In genomic region chr3:123080017-123080725, GRCm38 (mm10) we compare ENCODE assay signal across 25 mouse cellular contexts. TPM values are rescaled to one million over a fixed set of nuclear protein-coding genes. Genes with fewer than 3 reads are reported as not detected.
DNase-seq lines count a peak whose midpoint lies in the region; ATAC-seq and TF ChIP-seq lines count a peak whose summit lies in the region.
"Had no signal": no experiment of that assay in that cellular context is flagged by ENCODE, and none has a peak within 500 bp of the region (broad histone marks: within the 10 kb centered on the region; RNA-seq: fewer than 3 reads in every experiment).

No protein-coding gene starts in this region.

- TF ChIP-seq CTCF in intestine, postnatal 0 days (IDR thresholded peaks at IDR 0.05; ENCODE audit: low read depth) = no peak
- TF ChIP-seq CTCF in stomach, postnatal 0 days (IDR thresholded peaks at IDR 0.05; ENCODE audit: low read depth) = no peak

- H3K27me3 ChIP-seq in intestine, embryonic 15.5 days (replicated peaks) = no peaks in the 10 kb centered on the region
- H3K27me3 ChIP-seq in intestine, postnatal 0 days (replicated peaks; ENCODE audit: control insufficient read depth, insufficient read depth, low read length) = no peaks in the 10 kb centered on the region
- no peaks in the 10 kb centered on the region for H3K27me3 ChIP-seq in stomach, embryonic 14.5 days (ENCODE audit: control insufficient read depth, insufficient read depth, low read length)
- no peaks in the 10 kb centered on the region for H3K27me3 ChIP-seq in stomach, postnatal 0 days (ENCODE audit: control insufficient read depth, insufficient read depth, low read length)
- H3K27me3 ChIP-seq: CH12.LX; forebrain, embryonic 13.5 days; Patski had no signal

- WGBS in intestine, embryonic 15.5 days = 59% methylated on average over 19 of the region's 19 CpGs
- 54% methylated on average over 19 of the region's 19 CpGs for WGBS in intestine, postnatal 0 days
- WGBS in stomach, embryonic 14.5 days = 62% methylated on average over 19 of the region's 19 CpGs
- 53% methylated on average over 19 of the region's 19 CpGs for WGBS in stomach, postnatal 0 days

- 0 out of 2 replicates have a peak, but pooled peaks have one; percentile 26 for ATAC-seq in intestine, embryonic 15.5 days
- ATAC-seq in intestine, postnatal 0 days = no peak
- ATAC-seq in stomach, embryonic 14.5 days (ENCODE audit: insufficient number of reproducible peaks, insufficient read depth, low FRiP score, low read depth) = no peak
- ATAC-seq in stomach, postnatal 0 days (ENCODE audit: low FRiP score, low TSS enrichment) = peak; percentile 57; the same call in 1 of the 2 replicates
- ATAC-seq: forebrain, embryonic 13.5 days; hindbrain, postnatal 0 days had no signal

- no peak overlapping the region for H3K9ac ChIP-seq in intestine, embryonic 15.5 days
- H3K9ac ChIP-seq in intestine, postnatal 0 days (ENCODE audit: low read depth, low read length) = no peak overlapping the region
- H3K9ac ChIP-seq in stomach, embryonic 14.5 days (replicated peaks; ENCODE audit: low read depth, low read length) = no peak overlapping the region
- no peak overlapping the region for H3K9ac ChIP-seq in stomach, postnatal 0 days (ENCODE audit: low read length)
- H3K9ac ChIP-seq: forebrain, embryonic 13.5 days; hindbrain, embryonic 14.5 days had no signal

- H3K36me3 ChIP-seq in intestine, embryonic 15.5 days = no peaks in the 10 kb centered on the region
- no peaks in the 10 kb centered on the region; the same call in 1 of the 2 replicates for H3K36me3 ChIP-seq in intestine, postnatal 0 days (ENCODE audit: control insufficient read depth, insufficient read depth)
- no peaks in the 10 kb centered on the region for H3K36me3 ChIP-seq in stomach, embryonic 14.5 days (ENCODE audit: control insufficient read depth, insufficient read depth, low read length)
- no peaks in the 10 kb centered on the region for H3K36me3 ChIP-seq in stomach, postnatal 0 days (ENCODE audit: control insufficient read depth, insufficient read depth, low read length)
- H3K36me3 ChIP-seq: forebrain, embryonic 10.5 days; G1E had no signal

- H3K4me3 ChIP-seq in intestine, embryonic 15.5 days (replicated peaks) = no peak overlapping the region
- no peak overlapping the region for H3K4me3 ChIP-seq in intestine, postnatal 0 days (ENCODE audit: low read depth, low read length)
- H3K4me3 ChIP-seq in stomach, embryonic 14.5 days (ENCODE audit: low read depth, low read length) = no peak overlapping the region
- no peak overlapping the region for H3K4me3 ChIP-seq in stomach, postnatal 0 days (ENCODE audit: low read depth, low read length)
- H3K4me3 ChIP-seq: forebrain, embryonic 10.5 days; forebrain, embryonic 13.5 days; heart, adult 2 months had no signal

- TF ChIP-seq EP300 in stomach, postnatal 0 days (optimal IDR thresholded peaks at IDR 0.05) = no peak

- H3K9me3 ChIP-seq in intestine, embryonic 15.5 days = no peaks in the 10 kb centered on the region
- no peaks in the 10 kb centered on the region for H3K9me3 ChIP-seq in intestine, postnatal 0 days (ENCODE audit: control insufficient read depth)
- no peaks in the 10 kb centered on the region for H3K9me3 ChIP-seq in stomach, embryonic 14.5 days (ENCODE audit: control insufficient read depth, low read depth, low read length)
- H3K9me3 ChIP-seq in stomach, postnatal 0 days (ENCODE audit: control insufficient read depth, low read length) = no peaks in the 10 kb centered on the region
- H3K9me3 ChIP-seq: forebrain, embryonic 10.5 days; forebrain, embryonic 13.5 days; G1E had no signal

- intact Hi-C loops in heart, postnatal 10 days (cut with DNase I) = no loop called here

- H3K4me2 ChIP-seq in intestine, embryonic 15.5 days (replicated peaks) = no peak overlapping the region
- no peak overlapping the region for H3K4me2 ChIP-seq in intestine, postnatal 0 days (replicated peaks; ENCODE audit: low read depth)
- H3K4me2 ChIP-seq in stomach, embryonic 14.5 days (replicated peaks; ENCODE audit: low read depth, low read length) = no peak overlapping the region
- H3K4me2 ChIP-seq in stomach, postnatal 0 days (replicated peaks; ENCODE audit: low read depth) = peak overlapping the region; percentile 19; the same call in 1 of the 2 replicates
- H3K4me2 ChIP-seq: forebrain, embryonic 13.5 days; heart, embryonic 11.5 days; hindbrain, embryonic 14.5 days had no signal

- H3K4me1 ChIP-seq in intestine, embryonic 15.5 days (replicated peaks) = 0 out of 2 replicates have a peak, but pooled peaks cover 5% of the 10 kb centered on the region
- no peaks in the 10 kb centered on the region for H3K4me1 ChIP-seq in intestine, postnatal 0 days (replicated peaks; ENCODE audit: control insufficient read depth, insufficient read depth, low read length)
- H3K4me1 ChIP-seq in stomach, embryonic 14.5 days (ENCODE audit: control insufficient read depth, insufficient read depth, low read length) = peaks cover 12% of the 10 kb centered on the region; the same call in 1 of the 2 replicates
- no peaks in the 10 kb centered on the region; the same call in 1 of the 2 replicates for H3K4me1 ChIP-seq in stomach, postnatal 0 days (replicated peaks; ENCODE audit: control insufficient read depth, insufficient read depth)
- H3K4me1 ChIP-seq: forebrain, embryonic 10.5 days; forebrain, embryonic 13.5 days had no signal

- DNase-seq in heart, adult 11 months = peak; percentile 72
- no peak for DNase-seq in heart, postnatal 10 days
- peak; percentile 69 for DNase-seq in stomach, postnatal 0 days (ENCODE audit: low spot score)
- no peak for DNase-seq in urinary bladder, postnatal 14 days (ENCODE audit: low spot score)
- DNase-seq: adrenal gland, postnatal 10 days; adrenal gland, postnatal 36 days; B cell, adult 2 months; cerebellum, adult 18-20 months; cerebellum, adult 9-10 months; cerebellum, postnatal 14 days; gastrocnemius, postnatal 25 days; heart, adult 2 months; heart, postnatal 4 days had no signal

- H3K27ac ChIP-seq in intestine, embryonic 15.5 days = no peak overlapping the region
- H3K27ac ChIP-seq in intestine, postnatal 0 days (ENCODE audit: low read depth, low read length) = no peak overlapping the region
- H3K27ac ChIP-seq in stomach, embryonic 14.5 days (ENCODE audit: low read length) = peak overlapping the region; percentile 55; the same call in 1 of the 2 replicates
- H3K27ac ChIP-seq in stomach, postnatal 0 days (replicated peaks) = peak overlapping the region; percentile 77
- H3K27ac ChIP-seq: forebrain, embryonic 10.5 days; forebrain, embryonic 13.5 days; hindbrain, embryonic 14.5 days; hindbrain, postnatal 0 days had no signal

RNA-seq across cellular contexts. Expression of gene Myoz2, which starts 45.4 kb away (rescaled TPM):
- 1,000 to 10,000 TPM; 1,201 to 1,221 TPM for total RNA-seq in heart, postnatal 10 days (2021)
- 0.59 TPM in 1 of 2 replicates, not detected in the other for polyA plus RNA-seq in intestine, embryonic 15.5 days (2015; fragmentation: Nextera tagmentation; extraction: Ambion mirVana)
- polyA plus RNA-seq in intestine, postnatal 0 days (2015; fragmentation: Nextera tagmentation; extraction: Ambion mirVana) = 0.09 TPM in 1 of 2 replicates, not detected in the other
- 0.17 TPM in 1 of 2 replicates, not detected in the other for polyA plus RNA-seq in stomach, embryonic 14.5 days (2014; fragmentation: Nextera tagmentation; extraction: Ambion mirVana)
- polyA plus RNA-seq in stomach, postnatal 0 days (2015; fragmentation: Nextera tagmentation; extraction: Ambion mirVana) = 1.1 and 1.2 TPM in 2 replicates
- total RNA-seq: CH12.LX; hindbrain, postnatal 0 days had no signal
- polyA plus RNA-seq: forebrain, embryonic 10.5 days; forebrain, embryonic 13.5 days; forebrain, embryonic 16.5 days; G1E; hindbrain, embryonic 14.5 days; hindbrain, postnatal 0 days had no signal

Comparison
In these comparisons a context has a peak if more than half of its experiments do, and no peak if none do; other contexts are left out.
1. DNase-seq: peak in heart, adult 11 months (single experiment) and stomach, postnatal 0 days (single experiment); none in heart, postnatal 10 days (0 of 2) and urinary bladder, postnatal 14 days (single experiment).
2. ATAC-seq: peak in intestine, embryonic 15.5 days (single experiment) and stomach, postnatal 0 days (single experiment); none in intestine, postnatal 0 days (single experiment) and stomach, embryonic 14.5 days (single experiment).
3. H3K27ac ChIP-seq: peak in stomach, embryonic 14.5 days (single experiment) and stomach, postnatal 0 days (single experiment); none in intestine, embryonic 15.5 days (single experiment) and intestine, postnatal 0 days (single experiment).